Mouse (Mus musculus) stomach, embryonic 15.5 days (tissue): ENCODE measurements at regions not wholly inside any gene's neighbourhood (a gene's known extent, or its start where the extent isn't known, plus 50 kb on each side); places are given as distances from the start of the nearest gene placed in this dataset.

ENCODE experiments used
- ATAC-seq: fragments of 200-750 bp; cut with Nextera tagmentation; 2 replicates; pipeline ENCODE4 v1.8.0; 2017; ENCODE audit warnings: low read depth, moderate number of reproducible peaks, moderate TSS enrichment; ENCODE audit not compliant: insufficient read depth, low FRiP score
- H3K27ac ChIP-seq: fragments of 300-500 bp; sonication (generic); 2 replicates; pipeline ENCODE4 v1.5.1; 2015; ENCODE audit warnings: mild to moderate bottlenecking, inconsistent platforms
- H3K27me3 ChIP-seq: fragments of 300-500 bp; sonication (generic); replicated peaks from 2 replicates; pipeline ENCODE4 v1.6.1; 2015; ENCODE audit warnings: inconsistent platforms
- H3K36me3 ChIP-seq: fragments of 300-500 bp; sonication (generic); 2 replicates; pipeline ENCODE4 v1.6.1; 2015; ENCODE audit warnings: inconsistent platforms
- H3K4me1 ChIP-seq: fragments of 300-500 bp; sonication (generic); 2 replicates; pipeline ENCODE4 v1.6.1; 2015; ENCODE audit warnings: inconsistent platforms
- H3K4me2 ChIP-seq: fragments of 300-500 bp; sonication (generic); 2 replicates; pipeline ENCODE4 v1.6.1; 2015; ENCODE audit warnings: mild to moderate bottlenecking, inconsistent platforms
- H3K4me3 ChIP-seq: fragments of 300-500 bp; sonication (generic); replicated peaks from 2 replicates; pipeline ENCODE4 v1.5.1; 2015; ENCODE audit warnings: inconsistent platforms
- H3K9ac ChIP-seq: fragments of 300-500 bp; sonication (generic); 2 replicates; pipeline ENCODE4 v1.6.1; 2015; ENCODE audit warnings: inconsistent platforms
- H3K9me3 ChIP-seq: fragments of 300-500 bp; sonication (generic); 2 replicates; pipeline ENCODE4 v1.6.1; 2016; ENCODE audit warnings: inconsistent platforms
- WGBS: fragments of 180-500 bp; shearing (Covaris S2); methylation state at CpG from one replicate; pipeline ENCODE4 v1.1.7; 2015; 5-methylcytosine and 5-hydroxymethylcytosine counted together

GRCm38 (mm10) chr14:72277309-72277708, 214.3 kb downstream of the Gm9195 start:
- Histone ChIP-seq H3K36me3 (no peaks in the 10 kb centered on the region), H3K27me3 (no peaks in the 10 kb centered on the region), H3K4me1 (no peaks in the 10 kb centered on the region), H3K9ac (no peak overlapping the region), H3K9me3 (no peaks in the 10 kb centered on the region), H3K27ac (no peak overlapping the region), H3K4me2 (no peak overlapping the region), H3K4me3 (no peak overlapping the region)
- no peak for ATAC-seq
- WGBS: 77% methylated on average over 4 of the region's 4 CpGs

- ATAC-seq: no peak
- no peak overlapping the region for H3K27ac ChIP-seq
- no peaks in the 10 kb centered on the region for H3K4me1 ChIP-seq
- H3K27me3 ChIP-seq: no peaks in the 10 kb centered on the region
- no peaks in the 10 kb centered on the region for H3K9me3 ChIP-seq
- no peak overlapping the region for H3K4me3 ChIP-seq
- 37% methylated on average over 2 of the region's 2 CpGs for WGBS
- H3K36me3 ChIP-seq: no peaks in the 10 kb centered on the region
- H3K4me2 ChIP-seq: no peak overlapping the region
- H3K9ac ChIP-seq: no peak overlapping the region
Observed at GRCm38 (mm10) chr14:72259255-72259654, 232.4 kb downstream of the Gm9195 start.

DNA sequence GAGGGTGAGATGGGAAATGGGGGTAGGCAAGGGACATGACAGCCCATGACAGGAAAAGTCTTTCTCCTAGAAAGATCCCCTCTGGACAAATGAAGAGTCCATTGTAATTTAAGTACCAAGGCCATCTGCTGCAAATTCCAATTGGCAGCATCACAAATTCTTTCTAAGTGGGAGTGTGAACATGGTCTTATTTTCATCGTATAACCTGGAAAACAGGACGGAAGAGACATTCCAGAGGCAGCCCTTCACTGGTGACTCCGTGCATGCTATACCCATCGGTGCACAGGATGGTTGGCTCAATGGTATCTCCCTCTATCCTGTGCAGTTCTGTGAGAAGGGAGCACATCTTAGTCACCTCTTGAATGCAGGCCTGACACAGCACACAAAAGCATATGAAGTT, 249.8 kb downstream of the Gm9195 start:
- Histone ChIP-seq H3K27ac (no peak overlapping the region), H3K27me3 (no peaks in the 10 kb centered on the region), H3K4me3 (no peak overlapping the region), H3K36me3 (no peaks in the 10 kb centered on the region), H3K4me1 (no peaks in the 10 kb centered on the region), H3K4me2 (no peak overlapping the region), H3K9ac (no peak overlapping the region), H3K9me3 (no peaks in the 10 kb centered on the region)
- 76% methylated on average over 4 of the region's 4 CpGs for WGBS
- ATAC-seq: no peak

- 37% methylated on average over 4 of the region's 4 CpGs for WGBS
- ATAC-seq: no peak
Observed at GRCm38 (mm10) chr14:72240272-72240671, 251.4 kb downstream of the Gm9195 start.

DNA sequence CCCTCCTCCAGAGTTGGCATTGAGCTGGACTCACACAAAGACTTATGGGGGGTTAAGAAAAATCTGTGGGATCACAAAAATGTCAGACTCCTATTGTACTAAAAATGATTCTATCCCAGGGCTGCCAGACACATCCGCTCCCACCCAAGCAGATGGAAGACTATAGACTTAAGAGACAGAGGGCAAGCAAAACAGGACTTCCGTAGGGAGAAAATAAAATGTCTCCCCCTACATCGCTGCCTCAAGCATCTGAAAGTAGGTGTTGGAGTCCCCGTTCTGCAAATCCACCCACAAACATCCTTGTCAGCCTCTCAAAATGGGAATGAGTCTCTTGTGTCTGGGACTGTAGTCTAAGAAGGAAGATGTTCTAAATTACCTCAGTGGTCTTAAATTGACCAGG, 253.3 kb downstream of the Gm9195 start:
- H3K27me3 ChIP-seq: no peaks in the 10 kb centered on the region
- H3K9ac ChIP-seq: no peak overlapping the region
- H3K36me3 ChIP-seq: no peaks in the 10 kb centered on the region
- H3K27ac ChIP-seq: no peak overlapping the region
- H3K9me3 ChIP-seq: no peaks in the 10 kb centered on the region
- H3K4me1 ChIP-seq: no peaks in the 10 kb centered on the region
- WGBS: 90% methylated on average over 4 of the region's 4 CpGs
- H3K4me2 ChIP-seq: no peak overlapping the region
- no peak overlapping the region for H3K4me3 ChIP-seq
- ATAC-seq: no peak

More at GRCm38 (mm10) chr14:72240272-72240671, 251.4 kb downstream of the Gm9195 start:
- H3K4me1 ChIP-seq: no peaks in the 10 kb centered on the region
- H3K36me3 ChIP-seq: no peaks in the 10 kb centered on the region
- no peak overlapping the region for H3K27ac ChIP-seq
- no peak overlapping the region for H3K4me2 ChIP-seq
- no peaks in the 10 kb centered on the region for H3K27me3 ChIP-seq
- H3K9me3 ChIP-seq: no peaks in the 10 kb centered on the region
- H3K9ac ChIP-seq: no peak overlapping the region
- no peak overlapping the region for H3K4me3 ChIP-seq

DNA sequence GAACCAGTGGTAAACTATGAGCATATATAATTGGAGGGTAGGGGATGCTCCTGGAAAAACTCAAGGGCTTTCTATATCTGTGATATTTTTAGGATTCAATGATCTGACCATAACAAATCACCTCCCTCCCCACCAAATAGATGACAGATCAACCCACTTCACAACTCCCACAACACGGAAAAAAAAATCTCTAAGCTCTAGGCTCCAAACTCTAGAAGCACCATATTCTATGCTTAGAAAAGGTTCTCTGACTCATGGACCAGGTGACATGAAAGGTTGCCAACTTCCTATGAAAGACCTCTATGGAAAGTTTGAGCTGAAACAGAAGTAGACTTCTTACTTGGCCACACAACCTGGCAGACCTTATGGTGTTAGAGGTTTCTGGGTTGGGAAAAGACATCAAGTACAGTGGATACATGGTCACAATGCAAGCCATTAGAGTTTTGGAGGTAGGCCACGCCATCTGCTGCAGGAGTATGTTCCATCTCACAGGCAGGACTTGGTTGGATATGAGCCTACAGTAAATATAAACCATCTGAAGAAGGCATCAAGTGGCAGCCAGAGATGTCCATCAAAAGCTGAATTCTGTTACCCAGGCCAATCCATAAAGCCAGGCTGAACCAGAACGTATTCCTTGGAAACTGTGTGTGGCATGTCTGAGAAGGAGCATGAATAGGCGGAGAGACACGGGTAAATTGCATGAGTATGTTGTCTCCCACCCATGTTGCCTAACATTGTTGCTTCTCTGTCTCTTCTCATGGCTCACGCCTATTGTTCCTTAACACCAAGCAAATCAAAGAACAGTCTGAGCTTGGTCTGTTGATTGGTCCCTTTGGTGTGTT, 257.2 kb downstream of the Gm9195 start:
- H3K4me3 ChIP-seq: no peak overlapping the region
- WGBS: 77% methylated on average over 6 of the region's 6 CpGs
- H3K9ac ChIP-seq: no peak overlapping the region
- no peak overlapping the region for H3K27ac ChIP-seq
- no peaks in the 10 kb centered on the region for H3K36me3 ChIP-seq
- H3K4me1 ChIP-seq: no peaks in the 10 kb centered on the region
- H3K9me3 ChIP-seq: no peaks in the 10 kb centered on the region
- no peaks in the 10 kb centered on the region for H3K27me3 ChIP-seq
- H3K4me2 ChIP-seq: no peak overlapping the region
- no peak for ATAC-seq

GRCm38 (mm10) chr14:72227853-72228252, 263.8 kb downstream of the Gm9195 start:
- no peaks in the 10 kb centered on the region for H3K9me3 ChIP-seq
- 72% methylated on average over 5 of the region's 5 CpGs for WGBS
- no peaks in the 10 kb centered on the region for H3K4me1 ChIP-seq
- H3K36me3 ChIP-seq: no peaks in the 10 kb centered on the region
- no peak for ATAC-seq
- no peak overlapping the region for H3K4me2 ChIP-seq
- no peak overlapping the region for H3K27ac ChIP-seq
- H3K27me3 ChIP-seq: no peaks in the 10 kb centered on the region
- no peak overlapping the region for H3K9ac ChIP-seq
- H3K4me3 ChIP-seq: no peak overlapping the region

GRCm38 (mm10) chr14:72227441-72227840, 264.2 kb downstream of the Gm9195 start:
- Histone ChIP-seq H3K4me3 (no peak overlapping the region), H3K9ac (no peak overlapping the region), H3K36me3 (no peaks in the 10 kb centered on the region), H3K4me2 (no peak overlapping the region), H3K4me1 (no peaks in the 10 kb centered on the region), H3K27me3 (no peaks in the 10 kb centered on the region), H3K27ac (no peak overlapping the region), H3K9me3 (no peaks in the 10 kb centered on the region)
- ATAC-seq: no peak
- WGBS: 67% methylated on average over 1 of the region's 1 CpGs

DNA sequence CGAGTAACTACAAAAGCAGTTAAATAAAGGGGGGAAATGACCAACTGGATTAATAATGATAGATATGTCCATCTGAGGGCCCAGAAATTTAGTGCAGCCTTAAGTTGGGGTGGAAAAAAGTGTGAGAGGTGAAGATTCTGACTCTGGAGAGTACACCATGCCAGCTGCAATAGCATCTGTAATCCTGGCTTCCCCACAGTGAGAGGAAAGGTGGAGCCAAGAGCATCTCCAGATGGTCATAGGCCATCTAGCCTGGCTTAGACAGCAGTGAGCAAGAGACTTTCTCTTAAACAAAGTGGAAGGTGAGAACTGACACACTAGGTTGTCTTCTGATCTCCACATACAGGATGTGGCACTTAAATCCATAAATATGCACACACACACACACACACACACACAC, 264.7 kb downstream of the Gm9195 start:
- Histone ChIP-seq H3K9ac (no peak overlapping the region), H3K4me3 (no peak overlapping the region), H3K27me3 (no peaks in the 10 kb centered on the region), H3K9me3 (no peaks in the 10 kb centered on the region), H3K4me2 (no peak overlapping the region), H3K27ac (no peak overlapping the region), H3K36me3 (no peaks in the 10 kb centered on the region), H3K4me1 (no peaks in the 10 kb centered on the region)
- WGBS: 65% methylated on average over 1 of the region's 1 CpGs
- no peak for ATAC-seq

- Histone ChIP-seq H3K9me3 (no peaks in the 10 kb centered on the region), H3K9ac (no peak overlapping the region), H3K36me3 (no peaks in the 10 kb centered on the region), H3K4me1 (no peaks in the 10 kb centered on the region), H3K4me2 (no peak overlapping the region), H3K4me3 (no peak overlapping the region), H3K27ac (no peak overlapping the region), H3K27me3 (no peaks in the 10 kb centered on the region)
- 40% methylated on average over 2 of the region's 2 CpGs for WGBS
- ATAC-seq: no peak
Observed at GRCm38 (mm10) chr14:72222836-72223235, 268.8 kb downstream of the Gm9195 start.

GRCm38 (mm10) chr14:72219523-72219922, 272.1 kb downstream of the Gm9195 start:
- 86% methylated on average over 6 of the region's 6 CpGs for WGBS
- ATAC-seq: no peak

DNA sequence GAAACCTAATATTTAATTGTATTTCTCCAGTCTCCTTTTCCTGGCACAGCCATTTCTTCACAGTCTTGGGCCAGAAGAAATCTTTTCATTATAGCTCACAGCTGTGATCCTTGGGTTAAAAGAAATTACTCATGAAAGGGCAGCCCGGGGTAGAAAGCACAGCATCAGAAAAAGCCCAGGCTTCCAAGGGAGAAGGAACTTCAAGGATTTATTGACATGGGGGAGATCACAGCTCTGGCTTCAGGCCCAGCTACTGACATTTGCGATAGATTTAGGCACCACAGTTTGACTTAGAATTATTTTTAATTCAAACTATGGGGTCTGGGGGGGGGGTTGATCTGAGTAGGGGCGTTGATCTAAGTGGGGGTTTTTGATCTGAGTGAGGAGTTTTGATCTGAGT, 291.3 kb downstream of the Gm9195 start:
- WGBS: 47% methylated on average over 3 of the region's 3 CpGs
- Histone ChIP-seq H3K9ac (no peak overlapping the region), H3K27ac (no peak overlapping the region), H3K4me1 (no peaks in the 10 kb centered on the region), H3K36me3 (no peaks in the 10 kb centered on the region), H3K9me3 (no peaks in the 10 kb centered on the region), H3K27me3 (no peaks in the 10 kb centered on the region), H3K4me2 (no peak overlapping the region), H3K4me3 (no peak overlapping the region)
- no peak for ATAC-seq

More at GRCm38 (mm10) chr14:72219523-72219922, 272.1 kb downstream of the Gm9195 start:
- Histone ChIP-seq H3K27ac (no peak overlapping the region), H3K9ac (no peak overlapping the region), H3K9me3 (no peaks in the 10 kb centered on the region), H3K36me3 (no peaks in the 10 kb centered on the region), H3K4me2 (no peak overlapping the region), H3K4me3 (no peak overlapping the region), H3K4me1 (no peaks in the 10 kb centered on the region), H3K27me3 (no peaks in the 10 kb centered on the region)

- Histone ChIP-seq H3K4me1 (no peaks in the 10 kb centered on the region), H3K27me3 (no peaks in the 10 kb centered on the region), H3K36me3 (no peaks in the 10 kb centered on the region), H3K4me2 (no peak overlapping the region), H3K27ac (no peak overlapping the region), H3K9me3 (no peaks in the 10 kb centered on the region), H3K4me3 (no peak overlapping the region), H3K9ac (no peak overlapping the region)
- ATAC-seq: no peak; the same call in 1 of the 2 replicates
Observed at GRCm38 (mm10) chr14:72199900-72200299, 291.7 kb downstream of the Gm9195 start.
